In the genomic region with DNA sequence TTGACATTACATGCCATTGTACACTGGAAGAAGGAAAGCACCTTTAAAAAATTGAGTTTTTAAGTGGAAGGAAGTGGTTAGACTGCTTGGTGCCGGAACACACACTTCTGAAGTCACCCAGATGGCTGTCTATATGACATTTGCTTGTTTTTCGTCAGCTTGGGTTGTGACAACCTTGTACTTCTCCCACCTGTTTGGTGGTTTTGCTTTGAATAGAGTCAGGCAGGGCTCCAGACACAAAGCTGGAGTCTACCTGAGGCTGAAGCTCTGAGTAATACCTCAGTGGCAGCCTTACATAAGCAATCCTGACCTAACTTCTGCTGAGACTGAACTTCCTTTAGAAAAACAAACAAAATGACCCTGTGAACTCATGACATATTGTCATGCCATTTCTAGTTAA, we compare ENCODE assay signal across 15 mouse cellular contexts. TPM values are rescaled to one million over a fixed set of nuclear protein-coding genes. Genes with fewer than 3 reads are reported as not detected.
DNase-seq lines count a peak whose midpoint lies in the region; ATAC-seq lines count a peak whose summit lies in the region.
"Had no signal": no experiment of that assay in that cellular context is flagged by ENCODE, and none has a peak within 500 bp of the region (broad histone marks: within the 10 kb centered on the region; RNA-seq: fewer than 3 reads in every experiment).

No protein-coding gene starts in this region.

- H3K4me1 ChIP-seq in limb, embryonic 10.5 days: no peaks in the 10 kb centered on the region
- H3K4me1 ChIP-seq in hindbrain, embryonic 13.5 days (replicated peaks): no peaks in the 10 kb centered on the region
- H3K4me1 ChIP-seq: limb, embryonic 15.5 days had no signal

- WGBS in limb, embryonic 10.5 days: 84% methylated on average over 2 of the region's 2 CpGs
- WGBS in hindbrain, embryonic 13.5 days: 87% methylated on average over 2 of the region's 2 CpGs

- no peak overlapping the region for H3K4me2 ChIP-seq in hindbrain, embryonic 13.5 days
- H3K4me2 ChIP-seq: limb, embryonic 15.5 days had no signal

- no peaks in the 10 kb centered on the region for H3K9me3 ChIP-seq in limb, embryonic 10.5 days (replicated peaks)
- H3K9me3 ChIP-seq in hindbrain, embryonic 13.5 days: no peaks in the 10 kb centered on the region
- H3K9me3 ChIP-seq: limb, embryonic 15.5 days had no signal

- peak; percentile 16 to 24 for DNase-seq in spleen, adult 18-20 months
- DNase-seq in spleen, postnatal 14 days (ENCODE audit: low spot score in 2 of 2): no peak
- peak; percentile 84 for DNase-seq in induced T-regulatory cell, adult 2 months (ENCODE audit: low read depth)
- peak; percentile 75 for DNase-seq in splenic B cell, adult 2 months (ENCODE audit: low read depth, low spot score)
- DNase-seq in limb, embryonic 10.5 days (ENCODE audit: low spot score): no peak
- DNase-seq: cerebellum, adult 2 months; heart, postnatal 4 days; kidney, postnatal 36 days; right cerebral cortex, postnatal 14 days had no signal

- H3K27ac ChIP-seq in limb, embryonic 10.5 days: no peak overlapping the region
- H3K27ac ChIP-seq in hindbrain, embryonic 13.5 days: no peak overlapping the region
- H3K27ac ChIP-seq: limb, embryonic 15.5 days; stomach, postnatal 0 days had no signal

- ATAC-seq in megakaryocyte-erythroid progenitor cell, adult 5-6 weeks (replicated peaks; ENCODE audit: low FRiP score, low TSS enrichment, poor library complexity, severe bottlenecking): no peak
- no peak for ATAC-seq in hindbrain, embryonic 13.5 days (ENCODE audit: low FRiP score)
- ATAC-seq: intestine, postnatal 0 days had no signal

- H3K27me3 ChIP-seq in splenic B cell, adult 2 months (ENCODE audit: control insufficient read depth, insufficient read depth, low read length, poor library complexity, severe bottlenecking): no peaks in the 10 kb centered on the region
- H3K27me3 ChIP-seq in limb, embryonic 10.5 days (ENCODE audit: low read depth, poor library complexity, severe bottlenecking): no peaks in the 10 kb centered on the region
- H3K27me3 ChIP-seq in hindbrain, embryonic 13.5 days: no peaks in the 10 kb centered on the region
- H3K27me3 ChIP-seq: limb, embryonic 15.5 days had no signal

- no peaks in the 10 kb centered on the region for H3K36me3 ChIP-seq in splenic B cell, adult 2 months (ENCODE audit: control insufficient read depth, insufficient read depth, low read length, poor library complexity, severe bottlenecking)
- no peaks in the 10 kb centered on the region for H3K36me3 ChIP-seq in limb, embryonic 10.5 days
- no peaks in the 10 kb centered on the region for H3K36me3 ChIP-seq in hindbrain, embryonic 13.5 days
- H3K36me3 ChIP-seq: limb, embryonic 15.5 days had no signal

- no peak overlapping the region for H3K9ac ChIP-seq in hindbrain, embryonic 13.5 days
- H3K9ac ChIP-seq: limb, embryonic 15.5 days had no signal

- H3K4me3 ChIP-seq in limb, embryonic 10.5 days: no peak overlapping the region
- no peak overlapping the region for H3K4me3 ChIP-seq in hindbrain, embryonic 13.5 days
- H3K4me3 ChIP-seq: limb, embryonic 15.5 days had no signal

RNA-seq across cellular contexts. Expression of a gene that starts 44.7 kb away (rescaled TPM):
- polyA plus RNA-seq in limb, embryonic 10.5 days (2016; fragmentation: Nextera tagmentation; extraction: Ambion mirVana): not detected in 2 replicates
- total RNA-seq in megakaryocyte-erythroid progenitor cell, adult 5-6 weeks (2014; fragmentation: Nextera tagmentation): not detected in 2 replicates
- not detected in 2 replicates for total RNA-seq in megakaryocyte-erythroid progenitor cell, adult 5-6 weeks (2017)
- polyA plus RNA-seq in hindbrain, embryonic 13.5 days (2015; fragmentation: Nextera tagmentation; extraction: Ambion mirVana): not detected in 2 replicates
- total RNA-seq: heart, postnatal 4 days; left cerebral cortex, adult 18-20 months had no signal
- polyA plus RNA-seq: cerebellum, adult 2 months; intestine, postnatal 0 days; limb, embryonic 15.5 days had no signal

Comparison
In these comparisons a context has a peak if more than half of its experiments do, and no peak if none do; other contexts are left out.
1. DNase-seq: peak in spleen, adult 18-20 months (2 of 2), induced T-regulatory cell, adult 2 months (single experiment) and splenic B cell, adult 2 months (single experiment); none in spleen, postnatal 14 days (0 of 2) and limb, embryonic 10.5 days (single experiment).